Mouse (Mus musculus) left cerebral cortex, postnatal 25 days (tissue): ENCODE results near the gene Syngr3. TPM values are rescaled to one million over a fixed set of nuclear protein-coding genes. Genes with fewer than 3 reads are reported as not detected.
"Not testable (repeated sequence)": the region's sequence is repeated elsewhere in the genome, so short reads cannot be mapped to it uniquely, and the experiment has no call there.

Source experiments
- DNase-seq, 2 experiments: peaks; one replicate each; pipeline ENCODE4 v3.0.0; 2022; ENCODE audit warnings: low spot score in 2 of 2, mixed read lengths in 1 of 2
- intact Hi-C: fragments of 180-260 bp; cut with DNase I; formaldehyde crosslinking; loops from one replicate; pipeline ENCODE4 v1.15.1; 2025
- total RNA-seq, 2 experiments: library from RNA; stranded (reverse); gene quantifications; 2 replicates each; pipeline ENCODE4 v1.2.3; 2021

Gene Syngr3
- total RNA-seq, 2 experiments from 2014 or later, result 203 to 214 TPM

- DNase-seq, intact Hi-C loops: not testable (repeated sequence)
These were observed 31.7 kb upstream of the Syngr3 start for GRCm38 (mm10) chr17:24721383-24721955.

GRCm38 (mm10) chr17:24720616-24721015, 30.9 kb upstream of the Syngr3 start:
- DNase-seq, intact Hi-C loops: not testable (repeated sequence)

- DNase-seq, result peak; percentile 99
- intact Hi-C loops, result no loop called here
These were observed 29.9 kb upstream of the Syngr3 start for GRCm38 (mm10) chr17:24719494-24720222.

- intact Hi-C loops, DNase-seq: not testable (repeated sequence)
These were observed 29.2 kb upstream of the Syngr3 start for GRCm38 (mm10) chr17:24718938-24719337.

GRCm38 (mm10) chr17:24717943-24718342, 28.2 kb upstream of the Syngr3 start, which contains the start of the genes Rnf151 and Rps2:
Gene Rnf151, minus strand, starts transcription at chr17:24718063.
Gene Rps2, plus strand, starts transcription at chr17:24718116.
- DNase-seq, result no peak
- intact Hi-C loops, result no loop called here

GRCm38 (mm10) chr17:24716166-24716682, 26.5 kb upstream of the Syngr3 start:
- no peak for DNase-seq
- intact Hi-C loops, result no loop called here

GRCm38 (mm10) chr17:24715556-24715955, 25.8 kb upstream of the Syngr3 start:
- intact Hi-C loops, result no loop called here

GRCm38 (mm10) chr17:24708646-24709045, 18.9 kb upstream of the Syngr3 start:
- intact Hi-C loops, result no loop called here

More at GRCm38 (mm10) chr17:24715556-24715955, 25.8 kb upstream of the Syngr3 start:
- DNase-seq, result no peak

GRCm38 (mm10) chr17:24707801-24708425, 18.2 kb upstream of the Syngr3 start:
- DNase-seq, result no peak
- intact Hi-C loops, result no loop called here

More at GRCm38 (mm10) chr17:24708646-24709045, 18.9 kb upstream of the Syngr3 start:
- DNase-seq, result peak in 1 of 2 experiments; percentile 31

- peak; percentile 97 to 98 for DNase-seq
- intact Hi-C loops, result no loop called here
These were observed 17.4 kb upstream of the Syngr3 start, which contains the start of gene Tbl3 for GRCm38 (mm10) chr17:24706982-24707800. Gene Tbl3, minus strand, starts transcription at chr17:24707660.

- intact Hi-C loops, result no loop called here
- no peak for DNase-seq
These were observed 16.1 kb upstream of the Syngr3 start for GRCm38 (mm10) chr17:24705821-24706220.

GRCm38 (mm10) chr17:24701251-24701650, 11.5 kb upstream of the Syngr3 start:
- DNase-seq, result no peak
- intact Hi-C loops, result no loop called here

GRCm38 (mm10) chr17:24699473-24699872, 9.7 kb upstream of the Syngr3 start:
- intact Hi-C loops, result no loop called here
- DNase-seq, result no peak

- intact Hi-C loops, result no loop called here
- no peak for DNase-seq
These were observed 9.0 kb upstream of the Syngr3 start for GRCm38 (mm10) chr17:24698715-24699114.

GRCm38 (mm10) chr17:24697985-24698384, 8.2 kb upstream of the Syngr3 start:
- intact Hi-C loops, result no loop called here
- no peak for DNase-seq

GRCm38 (mm10) chr17:24696011-24696697, 6.4 kb upstream of the Syngr3 start, which contains the start of the genes Gfer and Noxo1:
Gene Gfer, minus strand, starts transcription at chr17:24696156.
Gene Noxo1, plus strand, starts transcription at chr17:24696234.
- intact Hi-C loops, result no loop called here

GRCm38 (mm10) chr17:24695326-24696010, 5.7 kb upstream of the Syngr3 start:
- intact Hi-C loops, result no loop called here
- DNase-seq, result no peak

More at GRCm38 (mm10) chr17:24696011-24696697, 6.4 kb upstream of the Syngr3 start, which contains the start of the genes Gfer and Noxo1:
- peak; percentile 82 to 86 for DNase-seq

- intact Hi-C loops, result no loop called here
- DNase-seq, result no peak
These were observed 2.6 kb upstream of the Syngr3 start for GRCm38 (mm10) chr17:24692385-24692784.
